Mouse (Mus musculus): Measurements from ENCODE around the gene Nppb. TPM values are rescaled to one million over a fixed set of nuclear protein-coding genes. Genes with fewer than 3 reads are reported as not detected.

Gene Nppb
- polyA plus RNA-seq, 2 experiments: not detected

DNA sequence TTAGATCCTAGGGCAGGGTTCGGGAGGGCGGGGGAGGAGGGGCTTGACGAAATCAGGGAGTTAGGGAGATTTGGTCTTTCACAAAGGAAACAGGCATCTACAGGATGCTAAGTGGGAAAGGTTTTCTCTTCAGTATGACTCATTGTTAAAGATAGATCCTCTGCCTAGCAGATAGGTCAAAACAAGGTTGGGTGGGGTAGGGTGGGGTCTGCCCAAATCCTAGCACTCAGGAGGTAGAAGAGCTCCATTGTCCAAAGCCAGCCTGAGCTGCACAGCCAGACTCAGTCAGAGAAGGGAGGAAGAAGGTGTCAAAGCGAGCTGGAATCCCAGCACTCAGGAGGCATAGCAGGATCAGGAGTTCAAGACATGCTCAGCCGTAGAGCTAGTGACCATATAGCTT, 48.1 kb upstream of the Nppb start:
- Histone ChIP-seq H3K4me2 (ENCODE audit: low read depth) (no peak overlapping the region), H3K27me3 (ENCODE audit: control insufficient read depth, insufficient read depth, low read length) (no peaks in the 10 kb centered on the region; the same call in 1 of the 2 replicates), H3K4me1 (replicated peaks; ENCODE audit: control insufficient read depth in 2 of 2, insufficient read depth in 2 of 2, low read length in 1 of 2) (peaks cover 3 to 31% of the 10 kb centered on the region in 2 experiments; a peak in 3 of 4 replicates), H3K27ac (no peak overlapping the region), H3K9ac (replicated peaks) (no peak overlapping the region), H3K4me3 (ENCODE audit: insufficient read depth in 1 of 2, low read depth in 2 of 2, low read length in 2 of 2) (no peak overlapping the region), H3K36me3 (replicated peaks; ENCODE audit: control insufficient read depth, insufficient read depth, low read depth) (no peaks in the 10 kb centered on the region), H3K9me3 (ENCODE audit: control insufficient read depth, low read length) (no peaks in the 10 kb centered on the region)
- ATAC-seq (ENCODE audit: insufficient read depth): no peak
- DNase-seq (ENCODE audit: low read depth in 3 of 3, low spot score in 3 of 3): no peak
- WGBS (ENCODE audit: insufficient replicate concordance): 52% methylated on average over 5 of the region's 5 CpGs
- TF ChIP-seq EP300 (IDR thresholded peaks at IDR 0.05; ENCODE audit: low read depth): no peak
- TF ChIP-seq CTCF (IDR thresholded peaks at IDR 0.05; ENCODE audit: low read depth): no peak

DNA sequence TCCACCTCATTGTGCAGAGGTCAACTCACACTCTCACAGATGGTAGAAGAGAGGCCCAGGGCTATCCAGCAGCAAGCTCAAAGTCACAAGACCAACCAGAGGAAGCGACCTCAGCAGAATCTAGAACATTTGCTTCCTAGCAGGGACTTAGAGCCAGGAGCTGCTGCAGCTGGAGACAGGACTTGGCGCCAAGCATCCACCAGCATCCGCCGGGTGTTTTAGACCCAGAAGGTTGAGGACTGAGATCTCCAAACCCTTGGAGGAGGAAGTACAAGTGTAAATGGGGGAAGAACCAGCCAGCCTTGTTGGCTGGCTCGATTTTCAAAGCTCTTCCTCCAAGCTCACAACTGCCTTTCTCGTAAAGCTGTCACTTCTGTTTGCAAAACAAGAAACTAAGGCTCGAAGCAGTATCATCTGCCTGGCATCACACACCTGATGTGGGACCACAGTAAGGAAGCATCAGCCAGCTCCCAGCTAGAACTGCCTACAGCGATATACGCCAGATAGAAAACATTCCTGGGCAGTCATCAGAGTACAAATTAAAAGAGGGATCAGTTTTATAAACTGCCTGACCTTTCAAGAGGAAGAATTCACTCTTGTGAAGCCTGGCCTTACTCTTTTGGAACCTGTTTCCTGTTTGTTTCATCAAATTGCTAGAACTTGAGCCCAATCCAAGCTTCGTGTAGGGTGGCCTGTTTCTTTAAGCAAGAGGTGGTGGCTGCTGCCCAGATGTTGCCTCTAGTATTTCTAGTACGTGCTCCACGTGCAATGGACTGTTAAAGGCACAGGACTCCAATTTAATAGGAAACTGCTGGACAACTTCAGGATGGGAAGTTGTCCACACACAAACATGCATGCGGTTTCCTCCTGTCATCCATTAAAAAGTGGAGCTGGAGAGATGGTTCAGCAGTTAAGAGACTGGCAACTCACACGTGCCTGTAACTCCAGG, 47.2 kb upstream of the Nppb start:
- Histone ChIP-seq H3K27ac (no peak overlapping the region), H3K4me3 (ENCODE audit: insufficient read depth in 1 of 2, low read depth in 2 of 2, low read length in 2 of 2) (no peak overlapping the region), H3K4me1 (replicated peaks; ENCODE audit: control insufficient read depth in 2 of 2, insufficient read depth in 2 of 2, low read length in 1 of 2) (peaks cover 4 to 34% of the 10 kb centered on the region in 2 experiments; a peak in 3 of 4 replicates)

DNA sequence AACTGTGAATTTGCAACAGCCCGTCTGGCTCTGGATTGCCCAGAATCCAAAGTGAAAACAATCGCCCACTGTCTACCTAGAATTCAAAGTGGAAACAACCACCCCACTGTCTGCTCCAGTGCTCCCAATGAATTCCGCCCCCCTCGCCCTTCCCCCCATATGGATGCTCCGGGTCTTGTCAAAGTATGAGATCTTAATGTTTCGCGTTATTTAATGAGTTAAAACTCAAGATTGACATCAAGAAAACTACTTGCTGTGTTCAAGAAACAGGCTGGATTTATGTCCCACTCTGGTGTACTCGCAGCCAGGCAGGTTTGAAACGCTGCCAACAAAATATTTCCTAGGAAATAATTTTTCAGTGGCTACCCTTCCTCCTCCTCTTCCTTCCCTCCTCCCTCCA, 45.5 kb upstream of the Nppb start:
- ATAC-seq (ENCODE audit: insufficient read depth): no peak
- TF ChIP-seq CTCF (IDR thresholded peaks at IDR 0.05; ENCODE audit: low read depth) (no peak), EP300 (IDR thresholded peaks at IDR 0.05; ENCODE audit: low read depth) (no peak)

More for the DNA sequence above, 47.2 kb upstream of the Nppb start:
- ATAC-seq (ENCODE audit: insufficient read depth) (no peak), DNase-seq (ENCODE audit: low read depth in 3 of 3, low spot score in 3 of 3) (no peak)
- Histone ChIP-seq H3K9ac (replicated peaks) (no peak overlapping the region), H3K27me3 (ENCODE audit: control insufficient read depth, insufficient read depth, low read length) (no peaks in the 10 kb centered on the region; the same call in 1 of the 2 replicates), H3K36me3 (replicated peaks; ENCODE audit: control insufficient read depth, insufficient read depth, low read depth) (no peaks in the 10 kb centered on the region), H3K4me2 (ENCODE audit: low read depth) (no peak overlapping the region), H3K9me3 (ENCODE audit: control insufficient read depth, low read length) (no peaks in the 10 kb centered on the region)
- WGBS (ENCODE audit: insufficient replicate concordance): 35% methylated on average over 14 of the region's 14 CpGs
- TF ChIP-seq CTCF (IDR thresholded peaks at IDR 0.05; ENCODE audit: low read depth) (no peak), EP300 (IDR thresholded peaks at IDR 0.05; ENCODE audit: low read depth) (no peak)

DNA sequence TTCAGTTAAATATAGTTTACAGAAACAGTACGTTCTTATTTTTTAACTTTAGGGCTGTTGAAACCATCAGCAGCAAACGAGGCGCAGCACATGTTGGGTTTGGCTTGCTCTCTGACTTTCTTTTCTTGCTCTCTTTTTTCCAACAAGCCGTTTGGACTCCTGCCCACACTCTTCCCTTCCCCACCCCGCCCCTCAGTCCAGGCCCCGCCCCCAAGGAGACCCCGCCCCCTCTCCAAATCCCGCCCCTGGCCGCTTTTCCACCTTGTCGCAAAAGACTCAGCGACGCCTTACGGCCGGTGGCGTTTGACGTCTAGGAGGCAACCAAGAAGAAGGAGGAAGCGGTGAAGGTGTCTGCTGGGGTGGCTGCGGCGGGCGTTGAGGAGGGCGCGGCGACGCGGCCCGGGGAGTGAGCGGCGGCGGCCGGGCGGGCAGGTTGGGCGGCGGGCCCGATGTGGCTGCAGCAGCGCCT, 45.0 kb upstream of the Nppb start, which contains the start of gene 2510039O18Rik:
TSS of gene 2510039O18Rik (plus strand) at position 320 of the 469 bp plus-strand sequence.
- peak; percentile 82 for ATAC-seq (ENCODE audit: insufficient read depth)
- H3K4me2 ChIP-seq (ENCODE audit: low read depth): peak within 1 kb of the TSS; percentile 93
- H3K27me3 ChIP-seq (ENCODE audit: control insufficient read depth, insufficient read depth, low read length): no peaks in the 10 kb centered on the region; the same call in 1 of the 2 replicates
- peak; percentile 79 to 85 (median 79) for DNase-seq (ENCODE audit: low read depth in 3 of 3, low spot score in 3 of 3)
- H3K4me1 ChIP-seq (replicated peaks; ENCODE audit: control insufficient read depth in 2 of 2, insufficient read depth in 2 of 2, low read length in 1 of 2): peaks cover 4 to 32% of the 10 kb centered on the region in 2 experiments; a peak in 3 of 4 replicates
- H3K36me3 ChIP-seq (replicated peaks; ENCODE audit: control insufficient read depth, insufficient read depth, low read depth): peaks cover 13% of the 10 kb centered on the region
- TF ChIP-seq EP300 (IDR thresholded peaks at IDR 0.05; ENCODE audit: low read depth): no peak
- no peak for TF ChIP-seq CTCF (IDR thresholded peaks at IDR 0.05; ENCODE audit: low read depth)
- under 1% methylated on average over 25 of the region's 35 CpGs for WGBS (ENCODE audit: insufficient replicate concordance)
- H3K27ac ChIP-seq: peak within 1 kb of the TSS; percentile 56
- H3K9me3 ChIP-seq (ENCODE audit: control insufficient read depth, low read length): no peaks in the 10 kb centered on the region
- H3K9ac ChIP-seq (replicated peaks): peak within 1 kb of the TSS; percentile 84
- H3K4me3 ChIP-seq (ENCODE audit: insufficient read depth in 1 of 2, low read depth in 2 of 2, low read length in 2 of 2): peak within 1 kb of the TSS; percentile 72 to 88

More for the DNA sequence above, 45.5 kb upstream of the Nppb start:
- H3K9me3 ChIP-seq (ENCODE audit: control insufficient read depth, low read length): no peaks in the 10 kb centered on the region
- WGBS (ENCODE audit: insufficient replicate concordance): 58% methylated on average over 9 of the region's 9 CpGs
- H3K4me1 ChIP-seq (replicated peaks; ENCODE audit: control insufficient read depth in 2 of 2, insufficient read depth in 2 of 2, low read length in 1 of 2): peaks cover 4 to 32% of the 10 kb centered on the region in 2 experiments; a peak in 3 of 4 replicates
- no peaks in the 10 kb centered on the region; the same call in 1 of the 2 replicates for H3K27me3 ChIP-seq (ENCODE audit: control insufficient read depth, insufficient read depth, low read length)
- DNase-seq (ENCODE audit: low read depth in 3 of 3, low spot score in 3 of 3): no peak
- peak overlapping the region; percentile 93 for H3K4me2 ChIP-seq (ENCODE audit: low read depth)
- no peak overlapping the region for H3K9ac ChIP-seq (replicated peaks)
- H3K36me3 ChIP-seq (replicated peaks; ENCODE audit: control insufficient read depth, insufficient read depth, low read depth): peaks cover 9% of the 10 kb centered on the region
- H3K27ac ChIP-seq: no peak overlapping the region
- H3K4me3 ChIP-seq (ENCODE audit: insufficient read depth in 1 of 2, low read depth in 2 of 2, low read length in 2 of 2): no peak overlapping the region; a peak in 1 of 4 replicates

All from liver, embryonic 14.5 days (tissue).